Mouse (Mus musculus) effector memory CD4-positive, alpha-beta T cell, adult 7 months (primary cell): Measurements from ENCODE around the gene Tmem101. TPM values are rescaled to one million over a fixed set of nuclear protein-coding genes. Genes with fewer than 3 reads are reported as not detected.

Experiments used
- polyA plus RNA-seq: library from polyadenylated mRNA; unstranded; fragments of 100-300 nt; shearing (Covaris generic); gene quantifications from one replicate; pipeline ENCODE4 v1.2.1, GENCODE M21; 2017

Tmem101 gene
- 4.5 TPM for polyA plus RNA-seq

DNA sequence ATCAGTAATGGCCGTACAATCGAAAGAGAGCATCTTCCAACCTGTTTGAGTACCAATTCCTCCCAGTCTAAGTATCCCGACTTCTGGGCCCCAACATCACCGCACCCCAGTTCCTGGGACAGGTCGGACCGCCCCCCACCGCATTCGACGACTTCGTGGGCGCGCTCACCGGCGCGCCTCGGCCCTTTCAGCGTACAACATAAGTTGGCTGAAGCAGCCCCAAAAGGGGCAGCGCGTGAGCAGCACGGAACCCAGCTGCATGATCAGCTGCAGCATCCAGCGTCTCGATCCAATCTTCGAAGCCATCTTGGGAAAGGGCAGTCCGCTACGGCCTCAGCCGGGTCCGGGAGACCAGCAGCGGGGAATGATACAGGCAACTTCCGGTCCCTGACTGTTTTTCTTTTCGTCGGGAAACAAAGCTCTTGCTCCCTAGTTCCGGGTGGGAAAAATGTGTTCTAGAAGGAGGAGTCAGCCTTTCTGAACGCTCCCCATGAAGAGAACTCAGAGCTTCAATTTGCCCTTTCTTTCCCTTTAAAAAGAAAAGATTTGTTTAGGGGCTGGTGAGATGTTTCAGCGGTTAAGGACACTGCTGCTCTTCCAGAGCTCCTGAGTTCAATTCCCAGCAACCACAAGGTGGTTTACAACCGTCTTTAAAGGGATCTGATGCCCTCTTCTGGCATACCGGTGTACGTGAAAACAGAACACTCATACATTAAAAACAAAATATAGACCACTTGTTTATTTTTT is at the start of gene Tmem101:
Gene Tmem101 (minus strand): TSS at position 366 of the 747 bp plus-strand sequence.

DNA sequence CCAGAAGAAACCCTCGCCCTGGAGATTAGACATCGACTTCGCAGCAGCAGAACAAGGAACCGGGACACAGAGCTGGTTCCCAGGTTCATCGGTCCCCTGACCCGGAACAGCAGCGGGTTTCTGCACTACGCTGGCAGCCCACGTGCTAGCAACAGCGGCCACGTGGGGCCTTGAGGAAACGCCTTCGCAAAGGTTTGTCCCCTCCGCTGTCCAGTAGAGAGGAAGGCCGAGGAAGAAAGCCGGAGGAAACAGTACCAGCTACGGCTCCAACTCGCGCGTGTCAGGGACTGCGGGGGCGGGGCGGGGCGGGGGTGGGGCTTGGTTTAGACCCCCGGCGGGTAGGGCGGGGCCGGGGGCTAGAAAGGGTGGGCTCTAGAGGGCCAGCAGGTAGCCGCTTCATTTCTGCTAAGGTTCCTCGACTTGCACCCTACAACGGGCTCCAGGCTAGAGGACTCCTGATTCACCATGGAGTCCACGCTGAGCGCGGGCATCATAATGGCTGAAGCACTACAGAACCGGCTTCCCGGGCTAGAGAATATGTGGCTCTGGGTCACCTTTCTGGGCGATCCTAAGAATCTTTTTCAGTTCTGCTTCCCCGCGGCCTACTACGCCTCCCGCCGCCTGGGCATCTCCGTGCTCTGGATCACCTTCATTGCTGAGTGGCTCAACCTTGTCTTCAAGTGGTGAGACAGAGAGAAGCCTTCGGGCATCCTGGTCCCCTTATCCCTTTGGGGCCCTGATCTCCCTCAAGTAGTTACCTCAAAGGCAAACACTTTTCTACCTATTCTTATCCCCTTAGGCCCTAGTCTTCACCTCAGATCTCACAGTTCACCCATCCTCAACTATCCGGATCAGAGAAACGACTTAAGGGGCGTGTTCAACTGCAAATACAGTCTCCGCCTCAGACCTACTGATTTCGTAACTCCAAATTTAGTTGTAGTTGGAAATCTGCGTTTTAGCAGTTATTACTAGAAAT is 33.5 kb upstream of the Tmem101 start, which contains the start of gene G6pc3:
Gene G6pc3 (plus strand): TSS at position 160 of the 976 bp plus-strand sequence.

GRCm38 (mm10) chr11:102184646-102185495 is 28.7 kb upstream of the Tmem101 start, which contains the start of gene Lsm12:
Gene Lsm12 (minus strand): TSS chr11:102185296.

GRCm38 (mm10) chr11:102145471-102146001 is 10.7 kb downstream of the Tmem101 start, which contains the start of gene Nags:
Gene Nags (plus strand): TSS chr11:102145513.

DNA sequence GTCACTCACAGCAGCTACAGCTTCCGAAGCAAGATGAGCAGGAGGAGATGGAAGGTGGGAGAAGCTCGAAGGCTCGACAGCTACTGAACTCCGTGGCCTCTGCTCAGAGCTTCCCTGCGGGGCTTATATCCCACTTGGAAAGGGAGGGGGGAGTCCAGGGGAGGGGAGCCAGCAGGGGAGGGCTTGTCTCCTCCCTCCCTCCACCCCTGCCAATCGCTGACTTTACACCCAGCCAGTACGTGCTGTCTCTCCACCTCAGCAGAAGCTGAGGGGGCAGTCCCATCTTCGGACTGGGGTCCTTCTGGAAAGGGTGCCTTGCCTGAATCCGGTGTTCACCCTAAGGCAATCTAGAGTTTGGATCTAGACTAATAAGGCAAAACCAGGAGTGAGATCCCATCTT is 48.5 kb downstream of the Tmem101 start, which contains the start of gene Pyy:
Gene Pyy (minus strand): TSS at position 101 of the 400 bp plus-strand sequence.

Other genes starting within 250 kb of the Tmem101 start
- gene Sost, start 189.4 kb downstream of the Tmem101 start, polyA plus RNA-seq, result not detected
- not detected for gene Cfap97d1, start 172.1 kb downstream of the Tmem101 start, polyA plus RNA-seq
- 2.1 TPM for gene Dusp3, start 169.4 kb downstream of the Tmem101 start, polyA plus RNA-seq
- 0.50 TPM for gene Mpp3, start 127.9 kb downstream of the Tmem101 start, polyA plus RNA-seq
- 0.21 TPM for gene Cd300lg, start 114.9 kb downstream of the Tmem101 start, polyA plus RNA-seq
- gene Mpp2, start 67.9 kb downstream of the Tmem101 start, polyA plus RNA-seq, result 4.1 TPM
- not detected for gene Ppy, start 55.1 kb downstream of the Tmem101 start, polyA plus RNA-seq
- not detected for gene Pyy, start 48.6 kb downstream of the Tmem101 start, polyA plus RNA-seq
- 0.37 TPM for gene Nags, start 10.9 kb downstream of the Tmem101 start, polyA plus RNA-seq
- gene Lsm12, start 28.9 kb upstream of the Tmem101 start, polyA plus RNA-seq, result 79.8 TPM
- gene G6pc3, start 33.2 kb upstream of the Tmem101 start, polyA plus RNA-seq, result 20.7 TPM
- gene Hdac5, start 73.8 kb upstream of the Tmem101 start, polyA plus RNA-seq, result 46.5 TPM
- 0.33 TPM for gene BC030867, start 92.5 kb upstream of the Tmem101 start, polyA plus RNA-seq
- not detected for gene Asb16, start 112.3 kb upstream of the Tmem101 start, polyA plus RNA-seq
- gene Tmub2, start 128.5 kb upstream of the Tmem101 start, polyA plus RNA-seq, result 42.8 TPM
- 15.0 TPM for gene Atxn7l3, start 140.2 kb upstream of the Tmem101 start, polyA plus RNA-seq
- gene Ubtf, start 163.3 kb upstream of the Tmem101 start, polyA plus RNA-seq, result 113 TPM
- gene Slc4a1, start 209.8 kb upstream of the Tmem101 start, polyA plus RNA-seq, result 0.09 TPM
- 4.2 TPM for gene Rundc3a, start 237.0 kb upstream of the Tmem101 start, polyA plus RNA-seq